Mouse (Mus musculus): Measurements from ENCODE around the gene Patz1. TPM values are rescaled to one million over a fixed set of nuclear protein-coding genes. Genes with fewer than 3 reads are reported as not detected.

Patz1 gene
- polyA plus RNA-seq, 1 experiment from 2014 or later, result 73.2 TPM

GRCm38 (mm10) chr11:3352990-3353585 is 64.4 kb downstream of the Patz1 start:
- no peaks in the 10 kb centered on the region for H3K9me3 ChIP-seq (replicated peaks; ENCODE audit: control insufficient read depth, low read length)
- peaks cover 2% of the 10 kb centered on the region; the same call in 1 of the 2 replicates for H3K4me1 ChIP-seq (ENCODE audit: control insufficient read depth, insufficient read depth, low read length)
- 42% methylated on average over 18 of the region's 18 CpGs for WGBS
- no peak overlapping the region for H3K27ac ChIP-seq (replicated peaks; ENCODE audit: low read depth, low read length)
- DNase-seq (ENCODE audit: low spot score) (no peak), ATAC-seq (replicated peaks; ENCODE audit: insufficient number of reproducible peaks, low FRiP score, low TSS enrichment, low read depth) (no peak)
- no peaks in the 10 kb centered on the region for H3K27me3 ChIP-seq (ENCODE audit: control insufficient read depth, insufficient read depth, low read length)
- H3K9ac ChIP-seq (replicated peaks; ENCODE audit: low read length), result no peak overlapping the region
- no peak overlapping the region for H3K4me2 ChIP-seq (ENCODE audit: low read depth, low read length)
- H3K36me3 ChIP-seq (replicated peaks; ENCODE audit: control insufficient read depth, insufficient read depth, low read depth, low read length), result peaks cover 2% of the 10 kb centered on the region; the same call in 1 of the 2 replicates
- no peak overlapping the region for H3K4me3 ChIP-seq (ENCODE audit: low read depth, low read length)

Other genes starting within 250 kb of the Patz1 start
- 6.5 and 8.4 TPM in 2 replicates for gene Sfi1, start 95.4 kb upstream of the Patz1 start, polyA plus RNA-seq (2014; fragmentation: Nextera tagmentation; extraction: Ambion mirVana)
- 61.0 and 61.8 TPM in 2 replicates for gene Eif4enif1, start 86.5 kb upstream of the Patz1 start, polyA plus RNA-seq (2014; fragmentation: Nextera tagmentation; extraction: Ambion mirVana)
- 294 and 301 TPM in 2 replicates for gene Drg1, start 22.5 kb upstream of the Patz1 start, polyA plus RNA-seq (2014; fragmentation: Nextera tagmentation; extraction: Ambion mirVana)
- gene Pik3ip1, start 41.5 kb downstream of the Patz1 start, polyA plus RNA-seq (2014; fragmentation: Nextera tagmentation; extraction: Ambion mirVana), result 10.5 and 10.6 TPM in 2 replicates
- 47.3 and 55.9 TPM in 2 replicates for gene Limk2, start 120.3 kb downstream of the Patz1 start, polyA plus RNA-seq (2014; fragmentation: Nextera tagmentation; extraction: Ambion mirVana)
- gene Rnf185, start 163.5 kb downstream of the Patz1 start, polyA plus RNA-seq (2014; fragmentation: Nextera tagmentation; extraction: Ambion mirVana), result 48.1 and 50.7 TPM in 2 replicates
- 0.41 and 0.45 TPM in 2 replicates for gene Pla2g3, start 199.4 kb downstream of the Patz1 start, polyA plus RNA-seq (2014; fragmentation: Nextera tagmentation; extraction: Ambion mirVana)
- 0.32 and 0.39 TPM in 2 replicates for gene Inpp5j, start 215.9 kb downstream of the Patz1 start, polyA plus RNA-seq (2014; fragmentation: Nextera tagmentation; extraction: Ambion mirVana)
- gene Selenom, start 225.8 kb downstream of the Patz1 start, polyA plus RNA-seq (2014; fragmentation: Nextera tagmentation; extraction: Ambion mirVana), result 60.3 and 64.4 TPM in 2 replicates